Mouse (Mus musculus) thymus, postnatal 36 days (tissue): ENCODE results near the gene Maats1.

Experiments used
- DNase-seq, 2 experiments: peaks; one replicate each; pipeline ENCODE4 v3.0.0; 2022; ENCODE audit warnings: mixed read lengths in 2 of 2

Maats1 gene

GRCm38 (mm10) chr16:38341396-38342324 lies at the start of gene Maats1:
Gene Maats1 (minus strand): TSS chr16:38342143.
- peak; percentile 44 to 52 for DNase-seq

- DNase-seq, result no peak
These were observed 48.4 kb upstream of the Maats1 start for GRCm38 (mm10) chr16:38390322-38390721.

- no peak for DNase-seq
These were observed 47.4 kb upstream of the Maats1 start for GRCm38 (mm10) chr16:38389284-38389893.

- DNase-seq, result no peak
These were observed 46.8 kb upstream of the Maats1 start for GRCm38 (mm10) chr16:38388757-38389156.

GRCm38 (mm10) chr16:38387389-38387788 lies 45.4 kb upstream of the Maats1 start:
- no peak for DNase-seq

GRCm38 (mm10) chr16:38385700-38386099 lies 43.8 kb upstream of the Maats1 start:
- no peak for DNase-seq

GRCm38 (mm10) chr16:38385184-38385634 lies 43.3 kb upstream of the Maats1 start:
- DNase-seq, result no peak

- DNase-seq, result no peak
These were observed 41.7 kb upstream of the Maats1 start for GRCm38 (mm10) chr16:38383683-38384082.

GRCm38 (mm10) chr16:38379926-38380325 lies 38.0 kb upstream of the Maats1 start:
- DNase-seq, result no peak

GRCm38 (mm10) chr16:38379493-38379892 lies 37.5 kb upstream of the Maats1 start:
- DNase-seq, result no peak

GRCm38 (mm10) chr16:38379088-38379487 lies 37.1 kb upstream of the Maats1 start:
- no peak for DNase-seq

GRCm38 (mm10) chr16:38378591-38378990 lies 36.6 kb upstream of the Maats1 start:
- DNase-seq, result no peak

- no peak for DNase-seq
These were observed 35.6 kb upstream of the Maats1 start for GRCm38 (mm10) chr16:38377546-38377945.

GRCm38 (mm10) chr16:38376841-38377249 lies 34.9 kb upstream of the Maats1 start:
- peak; percentile 19 to 24 for DNase-seq

- peak; percentile 29 to 38 for DNase-seq
These were observed 34.4 kb upstream of the Maats1 start for GRCm38 (mm10) chr16:38376163-38376840.

GRCm38 (mm10) chr16:38375182-38375581 lies 33.2 kb upstream of the Maats1 start:
- no peak for DNase-seq

- DNase-seq, result no peak
These were observed 32.6 kb upstream of the Maats1 start for GRCm38 (mm10) chr16:38374379-38375140.

- DNase-seq, result no peak
These were observed 32.0 kb upstream of the Maats1 start for GRCm38 (mm10) chr16:38373941-38374340.

GRCm38 (mm10) chr16:38373439-38373838 lies 31.5 kb upstream of the Maats1 start:
- no peak for DNase-seq

GRCm38 (mm10) chr16:38372876-38373275 lies 30.9 kb upstream of the Maats1 start:
- no peak for DNase-seq

GRCm38 (mm10) chr16:38371705-38372296 lies 29.9 kb upstream of the Maats1 start:
- no peak for DNase-seq
